Mouse (Mus musculus) CH12.LX (cell line): Measurements from ENCODE around the gene Pcyox1. TPM values are rescaled to one million over a fixed set of nuclear protein-coding genes. Genes with fewer than 3 reads are reported as not detected.

ENCODE experiments used
- DNase-seq: peaks from one replicate; pipeline ENCODE4 v3.0.0-alpha.2; 2013; ENCODE audit errors: extremely low read depth
- H3K27ac ChIP-seq: 2 replicates; pipeline ENCODE4 v1.5.1; 2012; ENCODE audit warnings: low read depth, mild to moderate bottlenecking, control low read depth, moderate library complexity; ENCODE audit not compliant: insufficient read depth
- H3K27me3 ChIP-seq: replicated peaks from 2 replicates; pipeline ENCODE3; 2012; ENCODE audit warnings: inconsistent platforms
- H3K36me3 ChIP-seq, 2 experiments: replicated peaks in 1 of 2; 2 replicates each; pipeline versions ENCODE3 to v1.6.1; 2012; ENCODE audit warnings: inconsistent platforms in 1 of 2, low read length in 1 of 2, mild to moderate bottlenecking in 1 of 2, mixed read lengths in 1 of 2, moderate library complexity in 1 of 2; ENCODE audit not compliant: control insufficient read depth in 1 of 2, insufficient read depth in 1 of 2
- H3K4me1 ChIP-seq, 2 experiments: 2 replicates each; pipeline ENCODE4 v1.6.1; 2012; ENCODE audit warnings: inconsistent platforms in 1 of 2, moderate library complexity in 1 of 2; ENCODE audit not compliant: insufficient read depth in 2 of 2, control insufficient read depth in 1 of 2
- H3K4me2 ChIP-seq: 2 replicates; pipeline ENCODE4 v1.6.1; 2012; ENCODE audit warnings: low read depth, mild to moderate bottlenecking, control low read depth; ENCODE audit not compliant: poor library complexity, insufficient read depth, severe bottlenecking
- H3K4me3 ChIP-seq, 3 experiments: fragments of 150-350 bp in 1 of 3; sonication (generic) in 1 of 3; replicated peaks in 1 of 3; 2 replicates each; pipeline versions ENCODE3 to v1.5.1; 2011 to 2012; ENCODE audit warnings: low read depth in 2 of 3, low read length in 2 of 3, mild to moderate bottlenecking in 2 of 3, moderate library complexity in 2 of 3, control low read depth in 1 of 3, improper control_type of control experiment in 1 of 3, inconsistent platforms in 1 of 3, mixed read lengths in 1 of 3; ENCODE audit not compliant: poor library complexity in 1 of 3
- H3K79me2 ChIP-seq: replicated peaks from 2 replicates; pipeline ENCODE4 v1.6.1; 2012; ENCODE audit warnings: mild to moderate bottlenecking, moderate library complexity; ENCODE audit not compliant: control insufficient read depth, poor library complexity, insufficient read depth, severe bottlenecking; ENCODE audit errors: extremely low read depth
- H3K9ac ChIP-seq: 2 replicates; pipeline ENCODE4 v1.6.1; 2012; ENCODE audit warnings: low read depth, mild to moderate bottlenecking, control low read depth, moderate library complexity; ENCODE audit not compliant: insufficient read depth
- H3K9me3 ChIP-seq: replicated peaks from 2 replicates; pipeline ENCODE3; 2012; ENCODE audit warnings: low read length, inconsistent platforms, mixed read lengths
- CHD1 ChIP-seq: IDR thresholded peaks from 2 replicates; pipeline ENCODE4 v1.6.1; 2012; ENCODE audit warnings: low read depth, low read length, improper control_type of control experiment, inconsistent platforms
- CHD2 ChIP-seq: IDR thresholded peaks from 2 replicates; pipeline ENCODE4 v1.6.1; 2011; ENCODE audit warnings: low read length, improper control_type of control experiment
- CTCF ChIP-seq, 2 experiments: IDR thresholded peaks in 1 of 2; conservative IDR thresholded peaks in 1 of 2; 2 replicates each; pipeline ENCODE4 v1.5.1; 2011 to 2012; ENCODE audit warnings: low read depth in 2 of 2, low read length in 2 of 2, improper control_type of control experiment in 1 of 2, inconsistent platforms in 1 of 2, mild to moderate bottlenecking in 1 of 2, moderate library complexity in 1 of 2
- E2F4 ChIP-seq: IDR thresholded peaks from 2 replicates; pipeline ENCODE4 v1.6.1; 2011; ENCODE audit warnings: low read depth, low read length, improper control_type of control experiment; ENCODE audit not compliant: insufficient replicate concordance
- JUN ChIP-seq: IDR thresholded peaks from 2 replicates; pipeline ENCODE4 v1.6.1; 2011; ENCODE audit warnings: low read depth, mild to moderate bottlenecking, low read length, improper control_type of control experiment, moderate library complexity; ENCODE audit not compliant: insufficient read depth
- JUND ChIP-seq: conservative IDR thresholded peaks from 2 replicates; pipeline ENCODE4 v1.6.1; 2011; ENCODE audit warnings: low read depth, low read length, improper control_type of control experiment
- MAFK ChIP-seq: IDR thresholded peaks from 2 replicates; pipeline ENCODE4 v1.6.1; 2011; ENCODE audit warnings: low read length, improper control_type of control experiment; ENCODE audit not compliant: insufficient replicate concordance
- MYC ChIP-seq: IDR thresholded peaks from 2 replicates; pipeline ENCODE4 v1.6.1; 2011; ENCODE audit warnings: low read depth, mild to moderate bottlenecking, improper control_type of control experiment, low read length
- NELFE ChIP-seq: IDR thresholded peaks from 2 replicates; pipeline ENCODE4 v1.6.1; 2011; ENCODE audit warnings: low read depth, low read length, improper control_type of control experiment
- SIN3A ChIP-seq: IDR thresholded peaks from 2 replicates; pipeline ENCODE4 v1.6.1; 2012; ENCODE audit warnings: low read length, improper control_type of control experiment, inconsistent platforms
- TBP ChIP-seq: conservative IDR thresholded peaks from 2 replicates; pipeline ENCODE4 v1.6.1; 2011; ENCODE audit warnings: low read depth, low read length, improper control_type of control experiment
- USF2 ChIP-seq: conservative IDR thresholded peaks from 2 replicates; pipeline ENCODE4 v1.6.1; 2011; ENCODE audit warnings: low read depth, low read length, improper control_type of control experiment
- dilution Hi-C: fragments of 300-500 bp; cut with MboI; formaldehyde crosslinking; loops from 2 replicates; pipeline ENCODE4 v1.14.3; 2020; ENCODE audit warnings: low sequenced_read_pairs; ENCODE audit not compliant: extremely low pct_unique_long_range_greater_than_20kb, extremely low pct_ligation_motif_present
- in situ Hi-C: fragments of 300-500 bp; cut with MboI; formaldehyde crosslinking; loops from 3 replicates; pipeline ENCODE4 v1.14.3; 2019; ENCODE audit warnings: low sequenced_read_pairs, low pct_ligation_motif_present, low pct_unique_long_range_greater_than_20kb, mixed read lengths
- polyA plus RNA-seq: library from polyadenylated mRNA; unstranded; fragments of >175 nt; gene quantifications from 2 replicates; pipeline ENCODE4 v1.2.1, GENCODE M21; 2012; ENCODE audit warnings: low read depth; ENCODE audit not compliant: insufficient read length
- total RNA-seq, 2 experiments: library from RNA; depleted of rRNA; stranded (reverse); fragments of 300-350 nt in 1 of 2; fragments of >200 nt in 1 of 2; gene quantifications; 2 replicates each; pipeline ENCODE4 v1.2.3; 2012 to 2014

The Pcyox1 gene
- total and polyA plus RNA-seq, 3 experiments: 8.7 to 12.9 (median 12.8) TPM

DNA sequence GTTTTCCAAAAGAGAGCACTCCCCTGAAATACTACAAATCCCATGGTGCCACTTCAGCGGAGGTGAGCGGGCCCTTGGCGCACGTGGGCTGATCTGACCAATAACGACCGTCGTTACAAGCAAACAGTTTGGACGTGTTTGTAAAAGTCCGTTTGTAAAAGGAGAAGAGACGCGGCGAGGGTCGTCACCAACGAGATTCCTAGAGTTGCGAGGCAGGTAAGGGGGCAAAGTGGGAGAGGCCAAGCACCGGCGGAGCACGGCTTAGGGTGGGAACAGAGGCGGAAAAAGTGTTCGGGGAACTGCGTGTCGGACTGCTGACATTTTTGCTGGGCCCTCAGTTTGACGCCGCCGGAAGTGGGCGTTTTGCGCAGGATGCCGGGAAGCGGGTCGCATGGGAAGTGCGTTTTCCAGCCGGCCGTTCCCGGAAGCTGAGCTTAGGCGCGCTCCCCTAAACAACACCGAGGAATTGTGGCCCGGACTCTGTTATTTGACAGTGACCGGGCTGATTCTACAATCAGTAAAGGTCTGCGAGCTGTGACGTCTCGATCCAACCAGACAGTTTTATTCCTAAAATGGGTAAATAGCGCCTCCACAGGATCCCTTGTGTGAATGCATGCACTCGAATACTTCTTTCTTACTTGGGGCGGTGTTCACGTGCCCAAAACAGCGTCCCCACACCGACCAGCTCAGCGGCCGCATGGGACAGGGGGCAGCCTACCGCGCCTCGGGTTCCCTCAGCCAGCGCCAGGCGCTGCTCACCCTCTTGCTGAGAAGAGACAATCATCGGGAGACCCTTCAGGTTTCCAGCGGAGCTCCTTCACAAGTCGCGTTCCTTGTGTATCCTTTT is 41.5 kb upstream of the Pcyox1 start, which contains the start of gene C87436 (continued):
- peak; percentile 91 for TF ChIP-seq NELFE
- TF ChIP-seq, all 38 proteins: peak for 33

DNA sequence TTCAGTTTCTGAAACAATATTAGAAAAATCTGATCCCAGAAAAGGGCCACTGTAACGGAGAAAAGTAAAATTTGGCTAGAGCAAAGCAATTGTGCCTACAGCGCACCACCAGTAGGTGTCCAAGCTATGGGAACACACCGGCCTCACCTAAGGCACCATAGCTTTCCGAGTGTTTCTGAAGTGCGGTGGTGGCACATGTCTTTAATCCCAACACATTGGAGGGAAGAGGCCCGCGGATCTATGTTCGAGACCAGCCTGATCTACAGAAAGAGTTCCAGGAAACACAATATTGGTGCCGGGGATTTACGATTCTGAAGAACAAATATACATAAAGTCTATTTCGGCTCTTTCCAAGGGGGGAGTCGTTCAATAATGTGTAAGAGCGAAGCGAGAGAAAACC is 40.8 kb upstream of the Pcyox1 start:
- in situ Hi-C loops (loop anchor here (10.0 kb wide), 1 partner anchor 237 kb away; no protein-coding TSS in a partner anchor), dilution Hi-C loops (no loop called here)
- TF ChIP-seq SIN3A (no peak), MYC (0 out of 2 replicates have a peak, but pooled peaks have one; percentile 23), CHD1 (no peak), CTCF (conservative IDR thresholded peaks at IDR 0.05 in 1 of 2, IDR thresholded peaks at IDR 0.05 in 1 of 2; ENCODE audit: low read depth in 2 of 2, low read length in 2 of 2) (peak; percentile 59 to 62), MAFK (no peak)
- H3K9me3 ChIP-seq: no peaks in the 10 kb centered on the region
- no peaks in the 10 kb centered on the region for H3K27me3 ChIP-seq
- peak overlapping the region; percentile 82 for H3K27ac ChIP-seq
- peak overlapping the region; percentile 59 for H3K9ac ChIP-seq
- no peaks in the 10 kb centered on the region; the same call in 1 of the 2 replicates for H3K79me2 ChIP-seq
- peak overlapping the region; percentile 72 to 92 (median 88) for H3K4me3 ChIP-seq
- peaks cover 1 to 14% of the 10 kb centered on the region in 2 experiments; a peak in 3 of 4 replicates for H3K4me1 ChIP-seq
- H3K4me2 ChIP-seq: peak overlapping the region; percentile 65
- peak; percentile 73 for DNase-seq
- H3K36me3 ChIP-seq: peaks cover 6 to 46% of the 10 kb centered on the region in 2 experiments

DNA sequence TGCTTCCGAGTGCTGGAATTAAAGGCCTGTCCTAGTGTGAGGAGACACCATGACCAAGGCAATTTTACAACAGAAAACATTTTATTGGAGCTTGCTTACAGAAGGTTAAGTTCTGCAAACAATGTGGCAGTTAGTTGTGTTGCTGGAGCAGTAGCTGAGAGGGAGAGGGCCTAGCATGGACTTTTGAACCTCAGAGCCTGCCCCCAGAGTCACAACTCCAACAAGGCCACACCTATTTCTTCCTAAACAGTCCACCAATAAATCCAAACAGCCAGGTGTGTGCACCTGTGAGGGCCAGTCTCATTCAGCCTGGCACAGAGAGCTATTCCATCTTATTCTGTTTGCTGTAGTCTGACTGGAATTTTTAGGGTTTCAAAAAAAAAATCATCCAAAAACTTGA is 36.7 kb upstream of the Pcyox1 start:
- Histone ChIP-seq H3K9me3 (no peaks in the 10 kb centered on the region), H3K27ac (no peak overlapping the region), H3K4me3 (no peak overlapping the region), H3K36me3 (peaks cover 16 to 60% of the 10 kb centered on the region in 2 experiments), H3K4me2 (no peak overlapping the region), H3K9ac (no peak overlapping the region), H3K79me2 (no peaks in the 10 kb centered on the region), H3K4me1 (no peaks in the 10 kb centered on the region; a peak in 1 of 4 replicates), H3K27me3 (no peaks in the 10 kb centered on the region)
- TF ChIP-seq JUN (no peak), CHD2 (no peak), JUND (no peak), USF2 (no peak), TBP (no peak), E2F4 (no peak)
- DNase-seq: no peak
- dilution Hi-C loops (no loop called here), in situ Hi-C loops (loop anchor here (10.0 kb wide), 1 partner anchor 241 kb away; no protein-coding TSS in a partner anchor)
